Mouse (Mus musculus): ENCODE data around the gene Rin2.

Rin2 gene

DNA sequence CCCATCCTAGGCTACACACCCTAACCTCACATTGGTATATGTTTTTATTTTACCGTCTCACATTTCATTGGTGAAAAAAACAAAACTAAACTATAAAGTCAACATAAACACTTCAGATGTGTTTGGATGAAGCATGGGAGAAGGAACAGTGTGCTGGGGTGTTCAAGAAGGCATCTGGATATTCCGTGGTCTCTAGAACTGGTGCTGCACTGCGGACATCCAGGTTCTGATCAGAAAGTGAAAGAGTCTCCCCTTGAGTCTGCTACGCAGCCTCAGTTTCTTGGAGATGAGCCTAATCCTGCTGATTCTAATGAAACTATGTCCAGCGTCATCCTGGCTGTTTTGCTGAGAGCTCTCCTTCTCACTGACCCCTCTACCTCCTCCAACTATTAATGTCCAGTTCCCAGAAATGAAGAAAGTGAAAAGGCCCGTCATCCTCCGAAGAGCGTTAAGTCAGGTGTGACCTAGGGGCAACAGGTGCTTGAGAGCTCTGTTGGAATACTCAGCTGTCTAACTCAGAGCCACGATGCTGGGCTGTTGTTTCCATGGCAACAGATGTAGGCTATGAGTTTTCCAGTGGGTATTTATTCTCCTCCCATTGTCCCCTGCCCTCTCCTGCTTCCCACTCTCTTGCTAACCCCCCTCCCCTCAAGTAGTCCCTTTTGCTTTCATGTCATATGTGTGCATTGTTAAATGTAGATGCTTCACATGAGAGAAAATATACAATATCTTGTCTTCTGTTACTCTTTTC is 164.7 kb downstream of the Rin2 start:
- in situ Hi-C loops (cut with MboI; ENCODE audit: low pct_unique_long_range_greater_than_20kb in 1 of 2, low sequenced_read_pairs in 2 of 2, unreplicated experiment in 1 of 2): no loop called here

DNA sequence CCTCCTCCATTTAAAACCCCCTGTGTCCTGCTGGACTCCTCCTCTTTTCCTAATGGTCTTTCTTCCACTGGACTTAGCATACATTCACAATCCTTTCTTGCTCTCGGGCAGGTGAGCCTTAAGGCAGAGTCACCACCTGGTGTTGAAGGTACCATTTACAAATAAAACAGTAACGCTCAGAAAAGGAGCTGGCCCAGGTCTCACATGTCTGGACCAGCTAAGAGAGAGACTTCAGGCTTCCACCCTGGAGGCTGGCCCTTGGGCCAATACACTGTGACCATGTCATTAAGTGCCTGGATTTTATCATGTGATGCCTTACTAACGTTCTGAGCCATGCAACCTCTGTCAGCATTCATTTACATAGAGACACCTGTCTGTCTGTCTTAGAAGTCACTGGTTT is 165.3 kb downstream of the Rin2 start:
- in situ Hi-C loops (cut with MboI; ENCODE audit: low pct_unique_long_range_greater_than_20kb in 1 of 2, low sequenced_read_pairs in 2 of 2, unreplicated experiment in 1 of 2): no loop called here

GRCm38 (mm10) chr2:145840910-145841870 is 166.2 kb downstream of the Rin2 start:
- in situ Hi-C loops (cut with MboI; ENCODE audit: low pct_unique_long_range_greater_than_20kb in 1 of 2, low sequenced_read_pairs in 2 of 2, unreplicated experiment in 1 of 2): no loop called here

DNA sequence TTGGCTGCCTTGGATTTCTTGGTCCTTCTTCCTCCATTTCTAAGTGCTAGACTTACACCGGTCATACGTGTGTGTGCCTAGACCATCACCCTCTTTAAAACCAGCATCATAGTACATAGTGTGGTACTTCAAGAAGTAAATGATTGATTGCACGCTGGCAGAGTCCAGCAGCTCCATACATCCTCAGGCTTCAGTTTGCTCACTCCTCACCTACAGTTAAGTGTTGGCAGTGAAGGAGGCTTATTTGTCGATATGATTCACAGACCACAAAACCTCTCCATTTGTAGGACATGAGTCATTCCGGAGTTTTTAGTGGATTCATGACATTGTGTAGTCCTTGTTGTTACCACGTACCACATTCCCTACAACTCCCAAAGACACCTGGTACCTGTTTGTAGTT is 168.3 kb downstream of the Rin2 start:
- in situ Hi-C loops (cut with MboI; ENCODE audit: low pct_unique_long_range_greater_than_20kb in 1 of 2, low sequenced_read_pairs in 2 of 2, unreplicated experiment in 1 of 2): no loop called here

DNA sequence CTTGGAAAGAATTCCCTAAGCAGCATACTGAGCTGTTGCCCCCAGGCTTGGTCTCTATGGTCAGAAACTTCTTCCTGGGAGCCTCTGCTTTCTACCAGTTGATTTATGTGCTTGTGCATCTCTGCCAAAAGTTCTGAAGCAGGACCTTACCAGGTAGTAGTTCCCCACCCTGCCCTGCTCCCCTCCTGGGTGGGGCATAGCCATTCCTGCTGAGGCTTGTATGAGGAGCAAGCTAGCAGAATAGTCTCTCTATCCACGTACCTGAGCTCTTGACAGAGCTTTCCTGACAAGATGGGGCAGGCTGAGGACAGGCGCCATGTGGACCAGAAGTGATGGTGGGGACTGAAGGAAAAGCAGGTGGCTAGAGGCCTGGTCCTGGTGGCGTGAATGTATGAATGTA is 171.6 kb downstream of the Rin2 start:
- in situ Hi-C loops (cut with MboI; ENCODE audit: low pct_unique_long_range_greater_than_20kb in 1 of 2, low sequenced_read_pairs in 2 of 2, unreplicated experiment in 1 of 2): no loop called here

GRCm38 (mm10) chr2:145849170-145849905 is 174.3 kb downstream of the Rin2 start:
- in situ Hi-C loops (cut with MboI; ENCODE audit: low pct_unique_long_range_greater_than_20kb in 1 of 2, low sequenced_read_pairs in 2 of 2, unreplicated experiment in 1 of 2): no loop called here

DNA sequence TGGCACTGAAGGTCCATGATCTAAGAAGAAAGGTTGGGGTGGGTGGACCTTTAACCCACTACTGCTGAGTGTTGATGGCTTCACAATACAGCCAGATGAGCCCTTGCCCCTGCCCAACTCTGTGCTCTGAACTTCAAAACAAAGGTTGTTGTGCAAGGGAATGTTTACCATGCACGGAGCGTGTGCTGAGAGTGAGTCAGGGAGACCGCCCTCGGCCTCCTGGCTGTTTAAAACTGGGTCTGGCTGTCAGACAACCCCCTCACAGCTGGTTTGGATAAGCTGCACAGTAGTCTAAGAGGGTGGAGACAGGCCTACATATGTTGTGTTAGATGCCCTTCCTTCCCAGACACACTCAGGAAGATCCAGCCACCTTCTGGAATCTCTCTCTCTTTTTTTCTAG is 175.8 kb downstream of the Rin2 start:
- in situ Hi-C loops (cut with MboI; ENCODE audit: low pct_unique_long_range_greater_than_20kb in 1 of 2, low sequenced_read_pairs in 2 of 2, unreplicated experiment in 1 of 2): no loop called here

- in situ Hi-C loops (cut with MboI; ENCODE audit: low pct_unique_long_range_greater_than_20kb in 1 of 2, low sequenced_read_pairs in 2 of 2, unreplicated experiment in 1 of 2): no loop called here
Measured at GRCm38 (mm10) chr2:145855831-145856230, 180.8 kb downstream of the Rin2 start.

GRCm38 (mm10) chr2:145857864-145858263 is 182.8 kb downstream of the Rin2 start:
- in situ Hi-C loops (cut with MboI; ENCODE audit: low pct_unique_long_range_greater_than_20kb in 1 of 2, low sequenced_read_pairs in 2 of 2, unreplicated experiment in 1 of 2): no loop called here

- in situ Hi-C loops (cut with MboI; ENCODE audit: low pct_unique_long_range_greater_than_20kb in 1 of 2, low sequenced_read_pairs in 2 of 2, unreplicated experiment in 1 of 2): no loop called here
Measured at GRCm38 (mm10) chr2:145859442-145859931, 184.5 kb downstream of the Rin2 start.

DNA sequence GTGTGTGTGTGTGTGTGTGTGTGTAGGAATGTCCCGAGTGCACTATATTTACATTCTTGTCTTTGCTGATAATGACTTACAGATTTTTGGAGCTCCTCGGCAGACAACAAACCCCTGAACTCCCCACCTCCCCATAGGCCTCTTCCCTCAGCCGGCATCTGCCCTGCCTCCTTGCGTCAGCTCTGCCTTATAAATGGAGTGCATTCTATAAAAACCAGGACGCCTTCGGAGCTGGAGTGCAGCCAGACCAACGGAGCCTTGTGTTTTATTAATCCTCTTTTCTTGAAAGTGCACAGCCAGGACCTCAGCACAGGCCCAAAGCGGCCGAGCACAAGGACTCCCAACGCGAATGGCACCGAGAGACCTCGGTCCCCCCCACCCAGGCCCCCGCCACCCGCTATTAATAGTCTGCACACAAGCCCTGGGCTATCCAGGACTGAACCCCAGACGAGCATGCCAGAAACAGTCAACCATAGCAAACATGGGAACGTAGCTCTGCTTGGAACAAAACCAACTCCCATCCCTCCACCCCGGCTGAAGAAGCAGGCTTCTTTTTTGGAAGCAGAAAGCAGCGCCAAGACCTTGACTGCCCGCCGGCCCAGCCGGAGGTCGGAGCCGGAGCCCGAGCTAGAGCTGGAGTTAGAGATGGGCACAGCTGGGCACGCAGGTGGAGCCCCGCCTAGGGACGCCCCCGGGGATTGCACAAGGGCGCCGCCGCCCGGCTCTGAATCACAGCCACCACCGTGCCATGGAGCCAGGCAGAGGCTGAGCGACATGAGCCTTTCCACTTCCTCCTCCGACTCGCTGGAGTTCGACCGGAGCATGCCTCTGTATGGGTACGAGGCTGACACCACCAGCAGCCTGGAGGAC is 185.2 kb downstream of the Rin2 start:
- in situ Hi-C loops (cut with MboI; ENCODE audit: low pct_unique_long_range_greater_than_20kb in 1 of 2, low sequenced_read_pairs in 2 of 2, unreplicated experiment in 1 of 2): no loop called here

DNA sequence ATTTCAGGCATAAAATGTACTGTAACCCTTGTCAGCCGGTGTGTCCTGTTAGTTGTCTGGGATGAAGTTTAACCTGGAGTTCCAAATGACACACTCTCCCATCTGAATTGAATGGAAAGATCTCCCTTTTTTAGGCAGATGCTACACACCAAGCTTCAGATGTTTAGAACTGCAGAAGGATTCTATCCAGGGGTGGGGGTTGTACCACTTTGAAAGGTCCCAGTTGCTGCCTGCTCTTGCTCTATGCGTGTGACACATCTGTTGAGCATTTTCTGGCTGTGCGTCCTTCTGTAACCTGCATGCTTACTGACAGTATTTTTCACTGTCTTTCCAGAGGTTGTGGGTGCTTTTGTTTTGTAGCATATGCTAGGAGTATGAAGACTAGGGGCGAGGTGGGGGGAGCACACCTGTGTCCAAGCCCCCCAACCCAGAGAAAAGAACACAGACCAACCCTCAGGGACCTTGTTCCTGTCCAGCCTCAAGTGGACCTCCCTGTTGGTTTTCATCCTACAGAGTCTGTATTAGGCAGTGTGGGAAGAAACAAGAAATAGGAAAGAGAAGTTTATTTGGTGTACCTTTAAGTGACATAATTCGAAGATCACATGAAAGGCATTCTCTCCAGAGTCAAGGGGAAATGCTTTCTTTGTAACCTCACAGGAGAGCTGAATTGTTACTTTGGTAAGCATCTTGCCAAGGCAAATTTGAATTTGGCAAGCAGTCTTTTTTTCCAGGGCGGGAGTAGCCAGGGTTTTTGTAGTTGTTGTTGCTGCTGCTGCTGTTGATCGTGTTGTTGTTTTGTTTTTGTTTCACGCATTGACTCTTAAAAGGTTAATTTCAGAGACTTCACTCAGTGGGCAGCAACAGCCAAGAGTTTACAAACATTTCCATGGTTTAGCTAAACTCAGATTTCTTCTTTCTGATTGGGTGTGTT is 186.4 kb downstream of the Rin2 start:
- in situ Hi-C loops (cut with MboI; ENCODE audit: low pct_unique_long_range_greater_than_20kb in 1 of 2, low sequenced_read_pairs in 2 of 2, unreplicated experiment in 1 of 2): no loop called here

GRCm38 (mm10) chr2:145862206-145862817 is 187.3 kb downstream of the Rin2 start:
- in situ Hi-C loops (cut with MboI; ENCODE audit: low pct_unique_long_range_greater_than_20kb in 1 of 2, low sequenced_read_pairs in 2 of 2, unreplicated experiment in 1 of 2): no loop called here

GRCm38 (mm10) chr2:145865344-145865743 is 190.3 kb downstream of the Rin2 start:
- in situ Hi-C loops (cut with MboI; ENCODE audit: low pct_unique_long_range_greater_than_20kb in 1 of 2, low sequenced_read_pairs in 2 of 2, unreplicated experiment in 1 of 2): no loop called here

GRCm38 (mm10) chr2:145866238-145866637 is 191.2 kb downstream of the Rin2 start:
- in situ Hi-C loops (cut with MboI; ENCODE audit: low pct_unique_long_range_greater_than_20kb in 1 of 2, low sequenced_read_pairs in 2 of 2, unreplicated experiment in 1 of 2): no loop called here

GRCm38 (mm10) chr2:145866695-145867449 is 191.9 kb downstream of the Rin2 start:
- in situ Hi-C loops (cut with MboI; ENCODE audit: low pct_unique_long_range_greater_than_20kb in 1 of 2, low sequenced_read_pairs in 2 of 2, unreplicated experiment in 1 of 2): no loop called here

All from mouse embryonic stem cell (cell line).